Mouse (Mus musculus): Measurements from ENCODE around the gene Nudt7. TPM values are rescaled to one million over a fixed set of nuclear protein-coding genes. Genes with fewer than 3 reads are reported as not detected.

The Nudt7 gene
- polyA plus RNA-seq, 1 experiment: 16.0 TPM

- H3K27ac ChIP-seq (ENCODE audit: insufficient read depth, low read depth, low read length): no peak overlapping the region
- H3K4me3 ChIP-seq (ENCODE audit: insufficient read depth, low read length): no peak overlapping the region
- TF ChIP-seq CTCF (IDR thresholded peaks at IDR 0.05; ENCODE audit: low read depth, low read length) (no peak), POLR2A (IDR thresholded peaks at IDR 0.05; ENCODE audit: borderline replicate concordance, low read depth, low read length) (no peak)
- H3K4me1 ChIP-seq (ENCODE audit: control insufficient read depth, insufficient read depth, low read length): peaks cover 11% of the 10 kb centered on the region
Measured at GRCm38 (mm10) chr8:114137181-114137580, 3.8 kb downstream of the Nudt7 start.

DNA sequence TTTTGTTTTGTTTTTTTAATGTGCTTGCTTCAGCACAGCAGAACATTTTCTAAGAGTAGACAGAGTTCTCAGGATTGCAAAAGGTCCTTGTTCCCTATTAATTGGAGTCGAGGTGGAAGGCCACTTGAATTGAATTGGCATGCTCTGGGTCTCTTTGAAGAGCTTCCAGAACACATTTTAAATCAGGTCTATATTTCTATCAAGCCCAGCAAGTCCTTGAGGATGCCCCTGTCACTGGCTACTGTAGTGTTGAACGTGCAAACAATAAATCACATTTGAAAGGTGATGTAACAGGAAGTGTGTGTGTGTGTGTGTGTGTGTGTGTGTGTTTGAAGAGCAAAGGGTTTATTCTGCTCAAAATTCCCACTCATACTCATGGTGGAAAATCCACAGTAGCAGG, 7.1 kb downstream of the Nudt7 start:
- Histone ChIP-seq H3K27ac (ENCODE audit: insufficient read depth, low read depth, low read length) (no peak overlapping the region), H3K4me3 (ENCODE audit: insufficient read depth, low read length) (no peak overlapping the region)
- TF ChIP-seq CTCF (IDR thresholded peaks at IDR 0.05; ENCODE audit: low read depth, low read length): no peak
- no peak for TF ChIP-seq POLR2A (IDR thresholded peaks at IDR 0.05; ENCODE audit: borderline replicate concordance, low read depth, low read length)

GRCm38 (mm10) chr8:114142199-114142598, 8.8 kb downstream of the Nudt7 start:
- TF ChIP-seq POLR2A (IDR thresholded peaks at IDR 0.05; ENCODE audit: borderline replicate concordance, low read depth, low read length) (no peak), CTCF (IDR thresholded peaks at IDR 0.05; ENCODE audit: low read depth, low read length) (no peak)
- Histone ChIP-seq H3K27ac (ENCODE audit: insufficient read depth, low read depth, low read length) (no peak overlapping the region), H3K4me3 (ENCODE audit: insufficient read depth, low read length) (no peak overlapping the region), H3K4me1 (ENCODE audit: control insufficient read depth, insufficient read depth, low read length) (peaks cover 26% of the 10 kb centered on the region)

More for the DNA sequence above, 7.1 kb downstream of the Nudt7 start:
- H3K4me1 ChIP-seq (ENCODE audit: control insufficient read depth, insufficient read depth, low read length): peaks cover 26% of the 10 kb centered on the region

GRCm38 (mm10) chr8:114143645-114144290, 10.4 kb downstream of the Nudt7 start:
- Histone ChIP-seq H3K4me3 (ENCODE audit: insufficient read depth, low read length) (no peak overlapping the region), H3K27ac (ENCODE audit: insufficient read depth, low read depth, low read length) (no peak overlapping the region), H3K4me1 (ENCODE audit: control insufficient read depth, insufficient read depth, low read length) (peaks cover 26% of the 10 kb centered on the region)
- no peak for TF ChIP-seq CTCF (IDR thresholded peaks at IDR 0.05; ENCODE audit: low read depth, low read length)
- TF ChIP-seq POLR2A (IDR thresholded peaks at IDR 0.05; ENCODE audit: borderline replicate concordance, low read depth, low read length): no peak

DNA sequence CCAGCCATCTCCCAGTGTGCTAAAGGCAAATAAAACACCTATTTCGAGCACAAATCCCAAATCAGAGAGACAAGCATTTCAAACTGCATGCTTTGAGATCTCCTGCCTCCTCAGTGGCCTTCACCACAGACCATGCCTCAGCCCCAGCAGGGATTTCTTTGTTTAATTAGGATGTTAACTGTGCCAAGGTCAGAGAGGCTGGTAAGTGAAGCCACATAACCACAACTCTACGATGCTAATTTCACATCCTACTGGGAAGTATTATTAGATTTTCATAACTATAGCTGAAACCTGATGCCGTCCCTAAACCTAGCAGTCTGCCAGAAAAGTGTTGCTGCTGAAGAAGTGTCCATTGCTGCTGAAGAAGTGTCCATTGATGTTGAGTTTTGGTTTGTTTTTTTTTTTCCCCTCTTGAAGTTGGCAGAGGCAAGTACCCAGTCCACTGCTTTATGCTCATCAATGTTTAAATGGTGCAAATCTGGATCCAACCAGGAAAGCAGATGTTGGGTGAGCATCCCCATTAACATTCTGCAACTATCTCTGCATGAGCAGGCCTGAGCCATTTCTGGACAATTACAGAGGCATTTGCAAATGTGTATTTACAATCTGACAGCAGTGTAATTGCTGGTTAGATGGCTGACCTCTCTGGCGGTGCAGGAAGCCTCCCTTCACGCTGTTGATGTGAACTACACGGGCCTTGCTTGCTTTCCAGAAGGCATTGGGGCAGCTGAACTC, 20.1 kb downstream of the Nudt7 start:
- Histone ChIP-seq H3K4me3 (ENCODE audit: insufficient read depth, low read length) (no peak overlapping the region), H3K27ac (ENCODE audit: insufficient read depth, low read depth, low read length) (no peak overlapping the region), H3K4me1 (ENCODE audit: control insufficient read depth, insufficient read depth, low read length) (no peaks in the 10 kb centered on the region)
- TF ChIP-seq CTCF (IDR thresholded peaks at IDR 0.05; ENCODE audit: low read depth, low read length) (no peak), POLR2A (IDR thresholded peaks at IDR 0.05; ENCODE audit: borderline replicate concordance, low read depth, low read length) (no peak)

- no peaks in the 10 kb centered on the region for H3K4me1 ChIP-seq (ENCODE audit: control insufficient read depth, insufficient read depth, low read length)
- no peak overlapping the region for H3K4me3 ChIP-seq (ENCODE audit: insufficient read depth, low read length)
- no peak overlapping the region for H3K27ac ChIP-seq (ENCODE audit: insufficient read depth, low read depth, low read length)
- TF ChIP-seq CTCF (IDR thresholded peaks at IDR 0.05; ENCODE audit: low read depth, low read length) (no peak), POLR2A (IDR thresholded peaks at IDR 0.05; ENCODE audit: borderline replicate concordance, low read depth, low read length) (no peak)
Measured at GRCm38 (mm10) chr8:114158586-114158985, 25.2 kb downstream of the Nudt7 start.

GRCm38 (mm10) chr8:114159666-114160065, 26.3 kb downstream of the Nudt7 start:
- Histone ChIP-seq H3K4me3 (ENCODE audit: insufficient read depth, low read length) (no peak overlapping the region), H3K27ac (ENCODE audit: insufficient read depth, low read depth, low read length) (no peak overlapping the region), H3K4me1 (ENCODE audit: control insufficient read depth, insufficient read depth, low read length) (no peaks in the 10 kb centered on the region)
- TF ChIP-seq POLR2A (IDR thresholded peaks at IDR 0.05; ENCODE audit: borderline replicate concordance, low read depth, low read length): no peak
- TF ChIP-seq CTCF (IDR thresholded peaks at IDR 0.05; ENCODE audit: low read depth, low read length): no peak

GRCm38 (mm10) chr8:114163871-114164270, 30.5 kb downstream of the Nudt7 start:
- no peak overlapping the region for H3K4me3 ChIP-seq (ENCODE audit: insufficient read depth, low read length)
- TF ChIP-seq CTCF (IDR thresholded peaks at IDR 0.05; ENCODE audit: low read depth, low read length) (no peak), POLR2A (IDR thresholded peaks at IDR 0.05; ENCODE audit: borderline replicate concordance, low read depth, low read length) (no peak)

DNA sequence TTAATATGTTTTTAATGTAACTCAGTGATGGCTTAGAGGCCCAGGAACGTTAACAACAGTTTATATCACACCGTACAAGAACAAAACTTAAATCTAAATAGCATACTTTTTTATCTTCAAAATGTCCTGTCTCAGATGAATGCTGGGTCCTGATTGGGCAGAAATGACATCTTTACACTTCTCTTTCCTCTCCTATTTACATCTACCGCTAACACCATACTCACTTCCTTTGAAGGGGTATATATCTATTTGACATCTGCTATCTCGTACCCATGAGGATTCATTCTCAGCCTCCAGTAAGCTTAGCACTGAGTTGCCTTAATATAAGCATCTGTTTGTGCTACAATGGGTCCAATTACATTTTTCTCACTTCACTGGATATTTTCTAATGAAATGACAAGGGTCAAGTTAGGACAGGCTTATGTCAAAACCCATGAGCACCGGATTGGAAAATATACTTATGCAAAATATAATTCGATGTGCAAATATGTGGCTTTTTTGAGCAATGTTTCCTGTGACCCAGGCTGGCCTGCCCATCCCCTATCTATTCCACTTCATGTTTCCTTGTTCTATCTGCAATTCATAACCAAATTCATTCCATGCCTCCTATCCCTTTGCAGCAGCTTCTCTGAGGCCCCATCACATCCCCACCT, 31.2 kb downstream of the Nudt7 start:
- TF ChIP-seq POLR2A (IDR thresholded peaks at IDR 0.05; ENCODE audit: borderline replicate concordance, low read depth, low read length): no peak
- TF ChIP-seq CTCF (IDR thresholded peaks at IDR 0.05; ENCODE audit: low read depth, low read length): no peak
- H3K4me3 ChIP-seq (ENCODE audit: insufficient read depth, low read length): no peak overlapping the region
- H3K27ac ChIP-seq (ENCODE audit: insufficient read depth, low read depth, low read length): no peak overlapping the region
- H3K4me1 ChIP-seq (ENCODE audit: control insufficient read depth, insufficient read depth, low read length): no peaks in the 10 kb centered on the region

More at GRCm38 (mm10) chr8:114163871-114164270, 30.5 kb downstream of the Nudt7 start:
- Histone ChIP-seq H3K27ac (ENCODE audit: insufficient read depth, low read depth, low read length) (no peak overlapping the region), H3K4me1 (ENCODE audit: control insufficient read depth, insufficient read depth, low read length) (no peaks in the 10 kb centered on the region)

DNA sequence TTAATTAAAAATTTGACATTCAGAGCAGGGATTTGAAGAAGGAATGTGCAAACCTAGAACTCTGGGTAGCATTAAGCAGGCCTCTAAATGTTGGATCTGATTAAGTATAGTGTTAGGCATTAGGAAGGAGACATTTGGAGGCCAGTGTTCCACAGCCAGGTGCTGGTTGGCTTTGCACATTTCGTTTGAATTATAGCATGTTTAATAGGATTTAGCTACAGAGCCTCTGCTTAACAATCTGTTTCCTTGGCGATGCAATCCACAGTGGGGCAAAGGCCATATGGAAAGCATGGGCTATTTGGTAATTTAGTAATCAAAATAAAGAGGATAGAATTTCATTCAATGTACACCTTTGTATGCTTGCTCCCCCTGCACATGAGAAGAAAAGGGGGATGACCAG, 32.4 kb downstream of the Nudt7 start:
- H3K27ac ChIP-seq (ENCODE audit: insufficient read depth, low read depth, low read length): no peak overlapping the region
- TF ChIP-seq CTCF (IDR thresholded peaks at IDR 0.05; ENCODE audit: low read depth, low read length) (no peak), POLR2A (IDR thresholded peaks at IDR 0.05; ENCODE audit: borderline replicate concordance, low read depth, low read length) (no peak)
- no peak overlapping the region for H3K4me3 ChIP-seq (ENCODE audit: insufficient read depth, low read length)
- no peaks in the 10 kb centered on the region for H3K4me1 ChIP-seq (ENCODE audit: control insufficient read depth, insufficient read depth, low read length)

All from bone marrow macrophage, adult 2 months (primary cell).